Mouse (Mus musculus): ENCODE data around the gene Omp.

- TF ChIP-seq POLR2A (IDR thresholded peaks at IDR 0.05; ENCODE audit: insufficient read depth, low read depth, low read length): no peak
- no peak for TF ChIP-seq EP300 (IDR thresholded peaks at IDR 0.05; ENCODE audit: insufficient read depth, low read depth, low read length)
- no peak for TF ChIP-seq CTCF (IDR thresholded peaks at IDR 0.05)
Observed at GRCm38 (mm10) chr7:98137995-98138394, 7.3 kb downstream of the Omp start.

Measured in heart, adult 2 months (tissue).